Mouse (Mus musculus): ENCODE data around the gene Plscr2. TPM values are rescaled to one million over a fixed set of nuclear protein-coding genes. Genes with fewer than 3 reads are reported as not detected.

Plscr2 gene
- total and polyA plus RNA-seq, 3 experiments = 0.11 to 0.19 TPM; not detected in 1

DNA sequence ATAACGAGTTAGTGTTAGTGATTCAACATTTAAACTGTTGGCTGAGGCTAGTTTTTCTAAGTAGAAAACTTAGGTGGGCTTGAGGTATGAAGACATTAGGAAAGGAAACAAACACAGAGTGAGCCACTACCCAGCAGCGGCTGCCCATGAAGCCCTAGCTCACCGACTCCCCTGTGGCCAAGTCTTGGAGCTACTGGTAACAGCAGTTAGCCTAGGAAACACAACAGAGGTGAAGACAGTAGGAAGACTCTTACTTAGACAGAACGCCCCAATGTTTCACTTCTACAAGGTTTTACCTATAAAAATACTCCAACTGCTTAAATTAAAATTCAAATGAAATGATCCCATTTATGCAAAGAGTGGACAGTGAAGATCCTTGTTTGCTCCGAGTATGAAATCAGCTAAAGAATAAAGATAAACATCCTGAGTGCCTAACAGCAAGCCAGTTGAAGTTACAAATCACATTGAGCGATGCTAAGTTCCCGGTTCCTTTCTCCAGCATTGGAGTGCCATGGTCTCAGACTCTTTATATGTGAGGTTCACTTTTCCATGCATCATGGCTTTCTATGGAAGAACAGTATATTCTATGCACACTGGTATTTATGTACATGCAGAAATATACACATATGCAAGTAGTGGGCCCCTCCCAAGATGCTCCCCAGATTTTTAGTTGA is 26.5 kb upstream of the Plscr2 start:
- peaks cover 0 to 9% of the 10 kb centered on the region in 2 experiments; a peak in 2 of 4 replicates for H3K4me1 ChIP-seq (ENCODE audit: control insufficient read depth in 1 of 2, insufficient read depth in 2 of 2, low read length in 2 of 2)
- peaks cover 0 to 10% of the 10 kb centered on the region in 2 experiments; a peak in 2 of 4 replicates for H3K36me3 ChIP-seq (ENCODE audit: control insufficient read depth in 1 of 2, insufficient read depth in 2 of 2, low read length in 2 of 2)
- H3K79me2 ChIP-seq (ENCODE audit: control insufficient read depth, insufficient read depth, low read length, poor library complexity) = peaks cover 2% of the 10 kb centered on the region; the same call in 1 of the 2 replicates
- TF ChIP-seq TAL1 (IDR thresholded peaks at IDR 0.05; ENCODE audit: low read length) = no peak
- no peak for TF ChIP-seq MEF2A (IDR thresholded peaks at IDR 0.05; ENCODE audit: extremely low read depth, insufficient replicate concordance, low read depth, low read length, poor library complexity, severe bottlenecking)
- TF ChIP-seq CHD2 (IDR thresholded peaks at IDR 0.05; ENCODE audit: low read length) = no peak
- no peak for TF ChIP-seq TBP (IDR thresholded peaks at IDR 0.05; ENCODE audit: low read depth, low read length)
- TF ChIP-seq ZMIZ1 (IDR thresholded peaks at IDR 0.05; ENCODE audit: low read depth, low read length) = no peak
- no peak for TF ChIP-seq MAZ (IDR thresholded peaks at IDR 0.05; ENCODE audit: low read depth, low read length)
- no peak for TF ChIP-seq USF2 (IDR thresholded peaks at IDR 0.05; ENCODE audit: borderline replicate concordance in 1 of 2, insufficient read depth in 1 of 2, low read depth in 1 of 2, low read length in 2 of 2)
- no peak for TF ChIP-seq MYC (IDR thresholded peaks at IDR 0.05; ENCODE audit: low read depth, low read length)
- TF ChIP-seq SIN3A (IDR thresholded peaks at IDR 0.05; ENCODE audit: low read length) = no peak
- no peak for TF ChIP-seq ZKSCAN1 (IDR thresholded peaks at IDR 0.05; ENCODE audit: low read depth, low read length)
- TF ChIP-seq JUND (IDR thresholded peaks at IDR 0.05; ENCODE audit: low read depth, low read length) = no peak
- no peak for TF ChIP-seq RAD21 (IDR thresholded peaks at IDR 0.05; ENCODE audit: low read depth, low read length)
- TF ChIP-seq BHLHE40 (IDR thresholded peaks at IDR 0.05; ENCODE audit: borderline replicate concordance, low read depth, low read length) = no peak
- no peak for TF ChIP-seq CTCF (IDR thresholded peaks at IDR 0.05 in 2 of 3, conservative IDR thresholded peaks at IDR 0.05 in 1 of 3; ENCODE audit: control insufficient read depth in 1 of 3, insufficient read depth in 1 of 3, low read depth in 2 of 3, low read length in 3 of 3, poor library complexity in 1 of 3, severe bottlenecking in 1 of 3)
- TF ChIP-seq SMC3 (IDR thresholded peaks at IDR 0.05; ENCODE audit: low read depth, low read length) = no peak
- H3K9me3 ChIP-seq (replicated peaks; ENCODE audit: insufficient read depth, low read length) = no peaks in the 10 kb centered on the region
- no peaks in the 10 kb centered on the region for H3K27me3 ChIP-seq (ENCODE audit: control insufficient read depth in 1 of 2, insufficient read depth in 2 of 2, low read length in 2 of 2)
- no peak overlapping the region for H3K27ac ChIP-seq (ENCODE audit: control insufficient read depth, low read depth, low read length)
- no peak for DNase-seq (ENCODE audit: low read depth, low spot score)
- H3K9ac ChIP-seq (ENCODE audit: control insufficient read depth, low read depth, low read length, poor library complexity, severe bottlenecking) = no peak overlapping the region
- no peak overlapping the region for H3K4me3 ChIP-seq (ENCODE audit: control insufficient read depth in 1 of 2, insufficient read depth in 1 of 2, low read depth in 2 of 2, low read length in 2 of 2)

DNA sequence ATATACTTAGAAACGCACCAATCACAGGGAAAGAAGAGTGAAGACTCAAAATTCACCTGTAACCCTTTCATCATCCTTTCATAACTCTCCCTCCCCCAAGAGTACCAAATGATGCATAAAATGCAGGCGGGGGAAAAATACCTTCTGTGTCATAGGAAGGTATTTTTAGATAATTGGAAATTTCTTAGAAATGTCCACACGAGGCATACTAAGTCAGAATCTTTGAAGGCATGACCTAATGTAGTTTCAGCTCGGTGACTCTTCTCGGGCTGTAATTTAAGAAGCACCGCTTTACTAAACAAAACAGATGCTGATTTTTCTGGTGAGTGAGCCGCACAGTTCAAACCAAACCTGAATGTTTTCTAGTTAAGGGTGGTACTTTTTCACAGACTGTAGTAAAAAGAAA is 26.0 kb upstream of the Plscr2 start, which contains the start of gene Plscr1:
TSS of gene Plscr1 (plus strand) at position 304 of the 406 bp plus-strand sequence.
- Histone ChIP-seq H3K9me3 (replicated peaks; ENCODE audit: insufficient read depth, low read length) (no peaks in the 10 kb centered on the region), H3K36me3 (ENCODE audit: control insufficient read depth in 1 of 2, insufficient read depth in 2 of 2, low read length in 2 of 2) (peaks cover 0 to 10% of the 10 kb centered on the region in 2 experiments; a peak in 2 of 4 replicates), H3K27me3 (ENCODE audit: control insufficient read depth in 1 of 2, insufficient read depth in 2 of 2, low read length in 2 of 2) (no peaks in the 10 kb centered on the region), H3K9ac (ENCODE audit: control insufficient read depth, low read depth, low read length, poor library complexity, severe bottlenecking) (peak within 1 kb of the TSS; percentile 81), H3K4me3 (ENCODE audit: control insufficient read depth in 1 of 2, insufficient read depth in 1 of 2, low read depth in 2 of 2, low read length in 2 of 2) (peak within 1 kb of the TSS; percentile 83 to 86), H3K79me2 (ENCODE audit: control insufficient read depth, insufficient read depth, low read length, poor library complexity) (peaks cover 2% of the 10 kb centered on the region; the same call in 1 of the 2 replicates), H3K4me1 (ENCODE audit: control insufficient read depth in 1 of 2, insufficient read depth in 2 of 2, low read length in 2 of 2) (peaks cover 0 to 9% of the 10 kb centered on the region in 2 experiments; a peak in 2 of 4 replicates), H3K27ac (ENCODE audit: control insufficient read depth, low read depth, low read length) (peak within 1 kb of the TSS; percentile 45)
- TF ChIP-seq MYB (IDR thresholded peaks at IDR 0.05; ENCODE audit: low read depth, low read length) (no peak), GATA1 (IDR thresholded peaks at IDR 0.05; ENCODE audit: low read depth, low read length) (no peak), JUND (IDR thresholded peaks at IDR 0.05; ENCODE audit: low read depth, low read length) (no peak), TBP (IDR thresholded peaks at IDR 0.05; ENCODE audit: low read depth, low read length) (no peak), ELF1 (IDR thresholded peaks at IDR 0.05; ENCODE audit: low read depth, low read length) (no peak), TCF12 (IDR thresholded peaks at IDR 0.05; ENCODE audit: low read depth, low read length) (no peak), NRF1 (IDR thresholded peaks at IDR 0.05; ENCODE audit: insufficient read depth, low read depth, low read length, poor library complexity, severe bottlenecking) (no peak), MXI1 (IDR thresholded peaks at IDR 0.05; ENCODE audit: low read depth, low read length) (no peak), USF2 (IDR thresholded peaks at IDR 0.05; ENCODE audit: borderline replicate concordance in 1 of 2, insufficient read depth in 1 of 2, low read depth in 1 of 2, low read length in 2 of 2) (no peak), UBTF (IDR thresholded peaks at IDR 0.05; ENCODE audit: borderline replicate concordance, insufficient read depth, low read depth, low read length) (no peak), CHD2 (IDR thresholded peaks at IDR 0.05; ENCODE audit: low read length) (no peak), HCFC1 (IDR thresholded peaks at IDR 0.05; ENCODE audit: low read depth, low read length) (no peak), RCOR1 (IDR thresholded peaks at IDR 0.05; ENCODE audit: low read depth, low read length) (no peak), ZMIZ1 (IDR thresholded peaks at IDR 0.05; ENCODE audit: low read depth, low read length) (no peak), E2F4 (IDR thresholded peaks at IDR 0.05; ENCODE audit: borderline replicate concordance, low read depth, low read length) (no peak), KAT2A (conservative IDR thresholded peaks at IDR 0.05; ENCODE audit: low read depth, low read length) (no peak), TAL1 (IDR thresholded peaks at IDR 0.05; ENCODE audit: low read length) (no peak)
- peak; percentile 27 for DNase-seq (ENCODE audit: low read depth, low spot score)

All from MEL (cell line).